Mouse (Mus musculus) heart, embryonic 13.5 days (tissue): ENCODE results near the gene Colgalt1. TPM values are rescaled to one million over a fixed set of nuclear protein-coding genes. Genes with fewer than 3 reads are reported as not detected.

Source experiments
- ATAC-seq: fragments of 200-750 bp; cut with Nextera tagmentation; 2 replicates; pipeline ENCODE4 v1.8.0; 2017; ENCODE audit warnings: moderate TSS enrichment; ENCODE audit not compliant: insufficient number of reproducible peaks, low FRiP score, low TSS enrichment; ENCODE audit errors: extremely low read depth
- H3K27ac ChIP-seq: fragments of 300-500 bp; sonication (generic); replicated peaks from 2 replicates; pipeline ENCODE4 v1.5.1; 2015; ENCODE audit warnings: moderate library complexity, mild to moderate bottlenecking, inconsistent platforms
- H3K27me3 ChIP-seq: fragments of 300-500 bp; sonication (generic); replicated peaks from 2 replicates; pipeline ENCODE4 v1.6.1; 2015; ENCODE audit warnings: mild to moderate bottlenecking, inconsistent platforms
- H3K36me3 ChIP-seq: fragments of 300-500 bp; sonication (generic); 2 replicates; pipeline ENCODE4 v1.6.1; 2015; ENCODE audit warnings: mild to moderate bottlenecking, inconsistent platforms
- H3K4me1 ChIP-seq: fragments of 300-500 bp; sonication (generic); 2 replicates; pipeline ENCODE4 v1.6.1; 2015; ENCODE audit warnings: inconsistent platforms
- H3K4me2 ChIP-seq: fragments of 300-500 bp; sonication (generic); 2 replicates; pipeline ENCODE4 v1.6.1; 2015; ENCODE audit warnings: inconsistent platforms, mild to moderate bottlenecking, moderate library complexity
- H3K4me3 ChIP-seq: fragments of 300-500 bp; sonication (generic); 2 replicates; pipeline ENCODE4 v1.5.1; 2015; ENCODE audit warnings: moderate library complexity, mild to moderate bottlenecking, inconsistent platforms
- H3K9ac ChIP-seq: fragments of 300-500 bp; sonication (generic); 2 replicates; pipeline ENCODE4 v1.6.1; 2015; ENCODE audit warnings: inconsistent platforms, mild to moderate bottlenecking, moderate library complexity
- H3K9me3 ChIP-seq: fragments of 300-500 bp; sonication (generic); 2 replicates; pipeline ENCODE4 v1.6.1; 2016; ENCODE audit warnings: inconsistent platforms
- WGBS: fragments of 180-500 bp; shearing (Covaris S2); methylation state at CpG from one replicate; pipeline ENCODE4 v1.1.7; 2015; ENCODE audit warnings: mixed read lengths; 5-methylcytosine and 5-hydroxymethylcytosine counted together
- polyA plus RNA-seq: library from polyadenylated mRNA; unstranded; fragments of >200 nt; fragmentation: Nextera tagmentation; extraction: Ambion mirVana; gene quantifications from 2 replicates; pipeline ENCODE4 v1.2.1, GENCODE M21; 2015

Gene Colgalt1
- polyA plus RNA-seq, 1 experiment from 2014 or later, result 54.8 TPM

- no peaks in the 10 kb centered on the region for H3K9me3 ChIP-seq
- no peak overlapping the region for H3K4me2 ChIP-seq
- H3K27ac ChIP-seq, result no peak overlapping the region
- H3K27me3 ChIP-seq, result peaks cover 98% of the 10 kb centered on the region
- no peak overlapping the region for H3K4me3 ChIP-seq
- WGBS, result 24% methylated on average over 9 of the region's 9 CpGs
- ATAC-seq, result no peak
- no peak overlapping the region for H3K9ac ChIP-seq
- H3K36me3 ChIP-seq, result no peaks in the 10 kb centered on the region
- H3K4me1 ChIP-seq, result peaks cover 5% of the 10 kb centered on the region
These were observed 47.0 kb downstream of the Colgalt1 start for GRCm38 (mm10) chr8:71657816-71658215.

GRCm38 (mm10) chr8:71658515-71659049 is 47.8 kb downstream of the Colgalt1 start:
- Histone ChIP-seq H3K9me3 (no peaks in the 10 kb centered on the region), H3K36me3 (no peaks in the 10 kb centered on the region), H3K4me3 (no peak overlapping the region), H3K27ac (no peak overlapping the region), H3K4me2 (no peak overlapping the region), H3K4me1 (peaks cover 5% of the 10 kb centered on the region), H3K27me3 (peaks cover 98% of the 10 kb centered on the region), H3K9ac (no peak overlapping the region)
- ATAC-seq, result no peak
- WGBS, result 26% methylated on average over 17 of the region's 17 CpGs

GRCm38 (mm10) chr8:71659751-71660150 is 49.0 kb downstream of the Colgalt1 start:
- peaks cover under 1% of the 10 kb centered on the region for H3K4me1 ChIP-seq
- H3K4me3 ChIP-seq, result no peak overlapping the region
- WGBS, result 56% methylated on average over 1 of the region's 1 CpGs
- ATAC-seq, result no peak
- peaks cover 97% of the 10 kb centered on the region for H3K27me3 ChIP-seq
- no peaks in the 10 kb centered on the region for H3K36me3 ChIP-seq
- H3K9me3 ChIP-seq, result no peaks in the 10 kb centered on the region
- H3K27ac ChIP-seq, result no peak overlapping the region
- H3K9ac ChIP-seq, result no peak overlapping the region
- H3K4me2 ChIP-seq, result no peak overlapping the region

- Histone ChIP-seq H3K36me3 (no peaks in the 10 kb centered on the region), H3K4me2 (no peak overlapping the region), H3K4me3 (no peak overlapping the region), H3K27me3 (peaks cover 93% of the 10 kb centered on the region), H3K9ac (no peak overlapping the region), H3K27ac (no peak overlapping the region), H3K9me3 (no peaks in the 10 kb centered on the region), H3K4me1 (peaks cover 7% of the 10 kb centered on the region)
- 11% methylated on average over 36 of the region's 36 CpGs for WGBS
- no peak for ATAC-seq
These were observed 49.7 kb downstream of the Colgalt1 start for GRCm38 (mm10) chr8:71660325-71661120.

GRCm38 (mm10) chr8:71665331-71666130 is 54.7 kb downstream of the Colgalt1 start:
- Histone ChIP-seq H3K9ac (peak overlapping the region; percentile 37; the same call in 1 of the 2 replicates), H3K27ac (0 out of 2 replicates have a peak overlapping the region, but pooled peaks have one; percentile 32)

DNA sequence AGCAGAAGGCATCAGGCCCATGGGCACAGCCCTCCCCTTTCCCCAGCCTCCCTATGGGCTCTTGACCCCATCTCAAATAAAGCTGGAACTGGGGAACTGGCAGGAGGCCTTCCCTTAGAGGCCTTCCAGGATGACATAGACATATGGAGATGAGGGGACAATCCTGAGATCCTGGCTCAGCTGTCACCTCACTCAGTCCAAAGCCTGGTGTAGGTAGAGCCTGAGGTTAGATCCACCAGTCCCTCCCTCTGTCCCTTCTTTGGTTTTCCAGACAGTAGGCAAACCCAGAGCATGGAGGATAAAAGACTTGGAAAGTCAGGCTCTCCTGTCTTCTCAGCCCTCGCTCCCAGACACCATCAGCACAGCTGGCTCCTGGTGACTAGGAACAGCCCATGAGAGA is 56.1 kb downstream of the Colgalt1 start:
- Histone ChIP-seq H3K4me1 (peaks cover 62% of the 10 kb centered on the region), H3K27ac (no peak overlapping the region), H3K9me3 (no peaks in the 10 kb centered on the region), H3K36me3 (no peaks in the 10 kb centered on the region), H3K9ac (no peak overlapping the region), H3K4me3 (no peak overlapping the region), H3K27me3 (peaks cover 45% of the 10 kb centered on the region), H3K4me2 (no peak overlapping the region)
- 60% methylated on average over 1 of the region's 1 CpGs for WGBS
- ATAC-seq, result no peak

More at GRCm38 (mm10) chr8:71665331-71666130, 54.7 kb downstream of the Colgalt1 start:
- H3K9me3 ChIP-seq, result no peaks in the 10 kb centered on the region
- 5% methylated on average over 19 of the region's 22 CpGs for WGBS
- H3K27me3 ChIP-seq, result peaks cover 56% of the 10 kb centered on the region
- peak; percentile 32; the same call in 1 of the 2 replicates for ATAC-seq
- H3K36me3 ChIP-seq, result no peaks in the 10 kb centered on the region
- H3K4me3 ChIP-seq, result peak overlapping the region; percentile 39
- H3K4me1 ChIP-seq, result peaks cover 51% of the 10 kb centered on the region
- H3K4me2 ChIP-seq, result peak overlapping the region; percentile 65

- Histone ChIP-seq H3K27me3 (peaks cover 41% of the 10 kb centered on the region), H3K36me3 (no peaks in the 10 kb centered on the region), H3K9ac (peak overlapping the region; percentile 73), H3K27ac (peak overlapping the region; percentile 85), H3K9me3 (no peaks in the 10 kb centered on the region), H3K4me3 (no peak overlapping the region), H3K4me1 (peaks cover 66% of the 10 kb centered on the region), H3K4me2 (peak overlapping the region; percentile 68)
- ATAC-seq, result no peak
- 64% methylated on average over 5 of the region's 5 CpGs for WGBS
These were observed 56.5 kb downstream of the Colgalt1 start for GRCm38 (mm10) chr8:71667256-71667655.

DNA sequence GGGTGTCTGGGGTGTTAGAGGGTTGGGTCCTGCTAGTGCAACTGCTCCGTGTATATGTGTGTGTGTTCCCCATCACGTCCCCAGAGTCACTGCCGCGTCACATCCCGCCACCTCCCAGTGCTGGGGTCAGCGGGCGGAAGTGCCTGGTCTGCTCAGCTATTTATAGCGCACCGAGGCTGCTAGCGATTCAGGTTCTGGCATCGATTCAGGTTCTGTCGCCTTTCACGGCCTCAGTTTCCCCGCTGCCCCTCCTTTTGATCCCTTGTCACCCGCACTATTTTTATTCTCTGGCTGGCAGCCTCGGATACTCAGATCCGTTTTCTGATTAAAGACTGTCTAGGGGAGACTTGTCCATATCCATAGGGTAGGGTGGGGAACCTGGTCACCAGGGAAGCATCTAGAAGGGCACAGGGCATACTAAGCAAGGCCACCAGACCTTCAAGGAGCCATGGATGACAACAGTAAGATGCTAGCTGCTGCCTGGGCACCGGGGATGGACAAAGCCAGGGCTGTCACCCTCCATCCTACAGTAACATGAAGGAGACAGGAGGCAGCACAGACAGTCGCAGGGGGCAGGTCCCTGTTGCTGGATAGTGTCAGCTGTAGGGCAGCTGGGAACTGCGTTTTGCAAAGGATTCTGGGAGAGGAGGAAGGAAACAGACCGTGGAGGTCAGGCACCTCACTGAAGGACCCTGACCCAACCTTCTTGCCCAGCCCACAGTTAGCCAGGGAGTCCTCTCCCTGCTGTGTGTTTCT is 57.6 kb downstream of the Colgalt1 start:
- Histone ChIP-seq H3K9me3 (no peaks in the 10 kb centered on the region), H3K4me3 (peak overlapping the region; percentile 33), H3K36me3 (no peaks in the 10 kb centered on the region), H3K27ac (peak overlapping the region; percentile 85), H3K9ac (peak overlapping the region; percentile 73), H3K27me3 (peaks cover 29% of the 10 kb centered on the region), H3K4me1 (peaks cover 68% of the 10 kb centered on the region), H3K4me2 (peak overlapping the region; percentile 68)
- under 1% methylated on average over 21 of the region's 21 CpGs for WGBS
- peak; percentile 29; the same call in 1 of the 2 replicates for ATAC-seq

GRCm38 (mm10) chr8:71670198-71670597 is 59.4 kb downstream of the Colgalt1 start:
- H3K4me2 ChIP-seq, result peak overlapping the region; percentile 82
- ATAC-seq, result no peak
- H3K9ac ChIP-seq, result peak overlapping the region; percentile 69
- WGBS, result 23% methylated on average over 9 of the region's 12 CpGs
- H3K4me1 ChIP-seq, result peaks cover 65% of the 10 kb centered on the region
- peaks cover 12% of the 10 kb centered on the region for H3K27me3 ChIP-seq
- H3K27ac ChIP-seq, result no peak overlapping the region
- peak overlapping the region; percentile 53 for H3K4me3 ChIP-seq
- no peaks in the 10 kb centered on the region for H3K36me3 ChIP-seq
- no peaks in the 10 kb centered on the region for H3K9me3 ChIP-seq

DNA sequence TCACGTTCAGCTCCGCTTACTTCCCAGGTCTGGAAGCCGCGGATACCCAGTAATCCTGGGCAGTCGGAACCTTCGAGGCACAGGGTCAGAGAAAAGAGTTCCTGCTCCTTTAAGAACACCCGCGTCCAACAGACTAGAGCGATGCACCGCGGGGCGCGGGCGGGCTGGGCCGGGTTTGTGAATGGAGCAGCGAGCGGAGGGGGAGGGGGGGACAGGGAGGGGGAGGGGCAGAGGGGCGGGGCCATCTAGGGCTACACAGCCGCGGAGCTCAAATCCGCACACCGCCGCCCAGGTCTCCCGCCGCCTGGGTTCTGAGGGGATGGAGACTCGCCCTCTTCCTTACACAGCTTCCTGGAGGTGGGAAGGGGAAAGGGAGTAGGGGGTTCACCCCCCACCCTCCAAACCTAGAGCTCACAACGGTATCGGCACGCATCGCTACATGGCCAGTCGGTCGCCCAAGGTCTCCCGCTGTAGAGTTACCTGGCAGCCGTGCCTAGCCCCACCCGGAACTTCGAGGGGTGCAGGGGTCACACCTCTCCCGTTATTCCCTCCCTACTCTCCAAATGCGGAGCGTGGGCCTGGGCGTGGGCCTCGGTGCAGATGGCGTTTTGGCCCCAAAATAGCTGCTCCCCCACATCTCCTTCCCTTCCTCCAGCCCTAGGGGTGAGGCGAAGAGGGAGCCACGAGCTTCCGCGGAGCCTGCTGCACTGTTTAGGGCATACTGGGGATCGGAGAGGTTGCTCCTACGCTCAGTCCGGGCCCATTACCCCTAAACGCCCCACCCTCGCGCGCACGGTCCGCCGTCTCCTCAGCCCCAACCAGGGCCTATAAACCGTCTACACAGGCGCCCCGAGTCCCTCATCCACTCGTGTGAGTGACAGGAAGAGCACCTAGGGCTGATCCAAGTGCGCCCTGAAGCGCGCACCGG is 60.1 kb downstream of the Colgalt1 start:
- peak; percentile 19; the same call in 1 of the 2 replicates for ATAC-seq
- Histone ChIP-seq H3K4me3 (peak overlapping the region; percentile 53), H3K9ac (peak overlapping the region; percentile 69), H3K36me3 (no peaks in the 10 kb centered on the region), H3K4me2 (peak overlapping the region; percentile 82), H3K4me1 (peaks cover 61% of the 10 kb centered on the region), H3K27ac (no peak overlapping the region), H3K9me3 (no peaks in the 10 kb centered on the region), H3K27me3 (peaks cover 12% of the 10 kb centered on the region)
- WGBS, result 1% methylated on average over 54 of the region's 64 CpGs
